Mouse (Mus musculus) liver, embryonic 16.5 days (tissue): ENCODE measurements around the gene Abcb4. TPM values are rescaled to one million over a fixed set of nuclear protein-coding genes. Genes with fewer than 3 reads are reported as not detected.

Source experiments
- ATAC-seq: fragments of 200-750 bp; cut with Nextera tagmentation; 2 replicates; pipeline ENCODE4 v1.8.0; 2017; ENCODE audit warnings: low read depth, mild to moderate bottlenecking, moderate number of reproducible peaks, moderate library complexity
- H3K27ac ChIP-seq: fragments of 300-500 bp; sonication (generic); 2 replicates; pipeline ENCODE4 v1.5.1; 2014; ENCODE audit warnings: mild to moderate bottlenecking, low read length
- H3K27me3 ChIP-seq: fragments of 300-500 bp; sonication (generic); 2 replicates; pipeline ENCODE4 v1.6.1; 2014; ENCODE audit warnings: low read depth, low read length, mixed read lengths; ENCODE audit not compliant: control insufficient read depth, insufficient read depth
- H3K36me3 ChIP-seq: fragments of 300-500 bp; sonication (generic); 2 replicates; pipeline ENCODE4 v1.6.1; 2014; ENCODE audit warnings: mild to moderate bottlenecking; ENCODE audit not compliant: control insufficient read depth, insufficient read depth
- H3K4me1 ChIP-seq: fragments of 300-500 bp; sonication (generic); 2 replicates; pipeline ENCODE4 v1.6.1; 2014; ENCODE audit warnings: low read depth, low read length, mixed read lengths; ENCODE audit not compliant: control insufficient read depth
- H3K4me2 ChIP-seq: fragments of 300-500 bp; sonication (generic); 2 replicates; pipeline ENCODE4 v1.6.1; 2014; ENCODE audit warnings: low read depth, low read length, mixed read lengths
- H3K4me3 ChIP-seq: fragments of 300-500 bp; sonication (generic); 2 replicates; pipeline ENCODE4 v1.5.1; 2014; ENCODE audit warnings: low read depth, mild to moderate bottlenecking, low read length
- H3K9ac ChIP-seq: fragments of 300-500 bp; sonication (generic); 2 replicates; pipeline ENCODE4 v1.6.1; 2014; ENCODE audit warnings: low read depth, low read length
- H3K9me3 ChIP-seq: fragments of 300-500 bp; sonication (generic); replicated peaks from 2 replicates; pipeline ENCODE4 v1.6.1; 2016; ENCODE audit warnings: low read length; ENCODE audit not compliant: control insufficient read depth
- WGBS: fragments of 180-500 bp; shearing (Covaris S2); extraction: QIAGEN DNeasy Blood & Tissue Kit; methylation state at CpG from one replicate; pipeline ENCODE4 v1.1.7; 2014; ENCODE audit not compliant: insufficient replicate concordance; 5-methylcytosine and 5-hydroxymethylcytosine counted together
- polyA plus RNA-seq: library from polyadenylated mRNA; unstranded; fragments of >200 nt; fragmentation: Nextera tagmentation; extraction: Ambion mirVana; gene quantifications from 2 replicates; pipeline ENCODE4 v1.2.1, GENCODE M21; 2015

Abcb4 gene
- polyA plus RNA-seq, 1 experiment from 2014 or later = 29.8 TPM

DNA sequence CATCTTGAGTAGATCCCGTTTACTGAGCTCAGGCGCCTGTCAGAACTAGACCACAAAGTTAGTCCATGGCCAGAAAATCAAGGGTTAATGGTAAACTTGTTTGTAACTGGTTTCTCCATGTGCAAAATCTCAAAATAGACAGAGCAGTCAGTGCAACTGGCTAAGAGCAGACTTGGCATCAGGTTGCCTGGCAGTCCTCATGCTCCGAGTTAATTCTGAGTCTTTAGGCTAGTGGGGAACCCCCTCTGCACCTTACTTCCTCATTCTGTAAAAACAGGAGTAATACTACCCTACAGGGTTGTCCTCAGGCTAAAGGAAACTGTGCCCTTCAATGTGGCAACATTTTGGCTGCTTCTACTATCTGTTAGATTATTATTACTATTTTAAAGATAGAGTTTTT lies 50.3 kb downstream of the Abcb4 start:
- H3K4me3 ChIP-seq = no peak overlapping the region
- H3K9ac ChIP-seq = no peak overlapping the region
- H3K27ac ChIP-seq = no peak overlapping the region
- H3K4me1 ChIP-seq = no peaks in the 10 kb centered on the region
- H3K9me3 ChIP-seq = no peaks in the 10 kb centered on the region
- WGBS = 53% methylated on average over 3 of the region's 3 CpGs
- ATAC-seq = no peak
- H3K36me3 ChIP-seq = peaks cover 42% of the 10 kb centered on the region
- no peaks in the 10 kb centered on the region for H3K27me3 ChIP-seq
- no peak overlapping the region for H3K4me2 ChIP-seq

DNA sequence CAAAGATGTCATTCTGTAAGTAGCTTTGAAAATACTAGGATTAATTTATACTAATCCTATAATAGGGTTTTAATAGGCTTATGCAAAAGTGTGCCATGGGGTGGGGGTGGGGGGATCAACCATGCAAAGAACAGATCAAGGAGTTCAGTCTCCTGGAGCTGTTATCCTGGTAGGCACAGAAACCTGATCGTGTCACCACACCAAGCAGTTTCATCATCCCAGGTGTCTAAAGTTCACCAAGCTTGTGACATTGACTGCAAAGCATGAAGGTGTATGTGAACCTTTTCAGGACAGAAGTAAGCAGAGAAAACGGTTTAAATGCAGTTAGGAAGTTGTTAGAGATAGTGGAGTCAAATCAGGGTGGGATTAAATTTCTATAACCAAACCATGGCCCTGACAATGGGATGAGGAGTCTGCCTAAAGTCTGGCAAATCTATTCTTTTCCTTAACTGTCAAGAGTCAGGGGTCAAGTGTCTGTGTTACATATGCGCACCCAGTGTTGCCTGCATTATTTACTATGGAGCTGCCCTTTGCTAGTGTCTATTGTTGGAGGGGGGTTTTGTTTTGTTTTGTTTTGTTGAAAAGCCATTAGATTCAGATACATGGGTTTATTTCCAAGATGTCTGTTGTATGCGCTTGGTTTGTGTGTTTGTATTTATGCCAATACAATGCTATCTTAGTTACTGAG lies 54.0 kb downstream of the Abcb4 start:
- Histone ChIP-seq H3K36me3 (peaks cover 31% of the 10 kb centered on the region), H3K4me1 (no peaks in the 10 kb centered on the region; the same call in 1 of the 2 replicates), H3K27me3 (no peaks in the 10 kb centered on the region), H3K4me2 (no peak overlapping the region), H3K9me3 (no peaks in the 10 kb centered on the region), H3K9ac (no peak overlapping the region), H3K4me3 (no peak overlapping the region), H3K27ac (peak overlapping the region; percentile 53)
- WGBS = 71% methylated on average over 4 of the region's 4 CpGs
- peak; percentile 69; the same call in 1 of the 2 replicates for ATAC-seq

DNA sequence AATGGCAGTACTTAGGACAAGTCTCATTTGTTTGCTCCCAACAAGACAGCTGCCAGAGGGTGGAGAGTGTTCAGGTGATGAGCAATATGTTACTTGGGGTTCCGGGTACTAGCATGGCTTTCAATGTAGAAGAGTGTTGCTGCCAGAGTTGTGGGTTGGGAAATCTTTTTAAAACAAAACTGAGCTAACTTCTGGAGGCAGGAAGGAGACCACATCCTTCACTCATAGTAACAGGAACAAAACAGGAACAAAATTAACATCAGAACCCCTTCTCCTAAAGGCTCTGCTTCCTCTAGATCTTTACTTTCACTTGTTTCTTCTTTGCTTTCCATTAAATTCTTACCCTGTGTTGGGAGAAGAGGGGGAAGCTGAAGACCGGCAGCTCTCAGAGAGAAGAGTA lies 60.1 kb downstream of the Abcb4 start:
- WGBS = 79% methylated on average over 2 of the region's 2 CpGs
- Histone ChIP-seq H3K4me3 (no peak overlapping the region), H3K9ac (no peak overlapping the region), H3K27me3 (no peaks in the 10 kb centered on the region), H3K4me2 (no peak overlapping the region), H3K4me1 (no peaks in the 10 kb centered on the region; the same call in 1 of the 2 replicates), H3K36me3 (peaks cover 32% of the 10 kb centered on the region), H3K9me3 (no peaks in the 10 kb centered on the region), H3K27ac (no peak overlapping the region)
- ATAC-seq = no peak

DNA sequence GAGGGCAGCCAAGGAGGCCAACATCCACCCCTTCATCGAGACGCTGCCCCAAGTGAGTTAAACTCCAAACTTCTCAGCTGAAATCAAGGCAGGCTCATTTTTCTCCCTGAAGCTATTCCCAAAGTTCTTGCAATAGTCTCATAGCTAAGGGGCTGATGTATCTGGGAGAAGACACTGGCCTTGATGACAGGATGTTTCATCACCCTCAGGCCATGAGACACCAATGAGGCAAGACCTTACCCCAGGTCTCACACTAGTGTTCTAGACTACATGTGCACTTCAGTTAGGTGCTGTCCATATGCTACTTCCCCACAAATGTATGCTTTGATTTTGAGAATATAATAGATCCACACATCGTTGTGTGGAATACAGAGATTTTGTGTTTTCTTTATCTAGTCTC lies 62.0 kb downstream of the Abcb4 start:
- Histone ChIP-seq H3K4me3 (no peak overlapping the region), H3K4me2 (no peak overlapping the region), H3K9me3 (no peaks in the 10 kb centered on the region), H3K36me3 (peaks cover 31% of the 10 kb centered on the region), H3K4me1 (no peaks in the 10 kb centered on the region), H3K27ac (no peak overlapping the region), H3K27me3 (no peaks in the 10 kb centered on the region), H3K9ac (no peak overlapping the region)
- no peak for ATAC-seq
- WGBS = 91% methylated on average over 3 of the region's 3 CpGs

DNA sequence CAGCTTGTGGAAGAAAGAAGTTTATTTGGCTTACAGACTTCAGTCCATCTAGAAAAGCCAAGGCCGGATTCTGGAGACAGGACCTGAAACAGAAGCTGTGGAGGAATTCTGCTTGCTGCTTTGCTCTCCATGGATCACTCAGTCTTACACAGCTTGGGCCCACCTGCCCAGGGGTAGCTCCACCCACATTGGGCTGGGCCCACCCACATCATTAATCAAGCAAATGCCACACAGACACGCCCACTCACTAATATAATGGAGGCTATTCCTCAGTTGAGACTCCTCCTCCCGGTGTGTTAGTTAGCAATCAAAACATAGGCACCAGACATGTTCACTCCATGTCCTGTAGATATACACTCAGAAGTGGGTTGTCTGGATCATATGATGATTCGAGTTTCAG lies 67.0 kb downstream of the Abcb4 start:
- no peaks in the 10 kb centered on the region for H3K4me1 ChIP-seq
- ATAC-seq = peak; percentile 41; the same call in 1 of the 2 replicates
- H3K27me3 ChIP-seq = no peaks in the 10 kb centered on the region
- 76% methylated on average over 4 of the region's 4 CpGs for WGBS
- H3K36me3 ChIP-seq = peaks cover 37% of the 10 kb centered on the region
- H3K27ac ChIP-seq = no peak overlapping the region
- H3K9ac ChIP-seq = no peak overlapping the region
- no peak overlapping the region for H3K4me2 ChIP-seq
- no peaks in the 10 kb centered on the region for H3K9me3 ChIP-seq
- no peak overlapping the region for H3K4me3 ChIP-seq

DNA sequence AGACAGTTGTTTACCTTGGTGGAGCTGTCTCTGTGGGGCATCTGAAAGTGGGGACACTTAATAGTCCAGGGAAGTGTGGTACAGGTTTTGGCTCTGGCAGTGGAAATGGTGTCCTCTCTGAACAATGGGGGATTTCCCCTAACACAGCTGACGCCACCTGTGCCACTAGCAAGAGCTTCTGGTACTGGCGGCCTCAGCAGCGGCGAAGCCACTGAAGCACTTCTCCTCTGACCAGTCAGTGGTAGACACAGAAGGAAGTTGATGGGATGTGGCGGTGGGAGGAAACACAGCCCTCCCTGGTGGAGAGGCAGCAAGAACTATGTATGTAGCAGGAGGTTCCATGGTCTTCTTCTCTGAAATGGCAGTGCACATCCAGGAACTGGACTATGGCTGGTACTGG lies 71.0 kb downstream of the Abcb4 start:
- no peak for ATAC-seq
- Histone ChIP-seq H3K9ac (no peak overlapping the region), H3K4me1 (no peaks in the 10 kb centered on the region), H3K4me2 (no peak overlapping the region), H3K4me3 (no peak overlapping the region), H3K27ac (no peak overlapping the region), H3K36me3 (peaks cover 30% of the 10 kb centered on the region), H3K27me3 (no peaks in the 10 kb centered on the region), H3K9me3 (no peaks in the 10 kb centered on the region)
- 76% methylated on average over 5 of the region's 5 CpGs for WGBS

DNA sequence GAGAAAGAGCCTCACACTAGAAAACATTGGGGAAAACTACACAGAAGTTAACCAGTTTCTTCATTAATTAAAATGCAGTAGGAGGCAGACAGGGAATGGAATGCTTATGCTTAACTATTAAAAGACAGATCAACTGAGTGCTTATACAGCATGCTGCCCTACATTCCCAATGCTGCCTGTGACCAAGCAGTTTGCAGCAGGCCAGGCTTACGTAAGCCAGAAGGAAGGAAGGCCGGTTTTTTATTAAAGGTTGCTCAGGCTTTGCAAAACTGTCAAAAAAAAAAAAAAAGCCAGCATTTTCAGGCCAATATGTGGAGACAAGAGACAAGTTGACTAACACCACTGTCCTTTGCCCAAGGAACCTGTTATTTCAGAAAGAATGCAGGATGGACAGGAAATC lies 77.2 kb downstream of the Abcb4 start:
- no peaks in the 10 kb centered on the region for H3K4me1 ChIP-seq
- H3K36me3 ChIP-seq = peaks cover 21% of the 10 kb centered on the region
- H3K4me3 ChIP-seq = no peak overlapping the region
- no peaks in the 10 kb centered on the region for H3K9me3 ChIP-seq
- H3K9ac ChIP-seq = no peak overlapping the region
- H3K27me3 ChIP-seq = no peaks in the 10 kb centered on the region
- no peak for ATAC-seq
- no peak overlapping the region for H3K4me2 ChIP-seq
- 78% methylated on average over 2 of the region's 2 CpGs for WGBS
- no peak overlapping the region for H3K27ac ChIP-seq

DNA sequence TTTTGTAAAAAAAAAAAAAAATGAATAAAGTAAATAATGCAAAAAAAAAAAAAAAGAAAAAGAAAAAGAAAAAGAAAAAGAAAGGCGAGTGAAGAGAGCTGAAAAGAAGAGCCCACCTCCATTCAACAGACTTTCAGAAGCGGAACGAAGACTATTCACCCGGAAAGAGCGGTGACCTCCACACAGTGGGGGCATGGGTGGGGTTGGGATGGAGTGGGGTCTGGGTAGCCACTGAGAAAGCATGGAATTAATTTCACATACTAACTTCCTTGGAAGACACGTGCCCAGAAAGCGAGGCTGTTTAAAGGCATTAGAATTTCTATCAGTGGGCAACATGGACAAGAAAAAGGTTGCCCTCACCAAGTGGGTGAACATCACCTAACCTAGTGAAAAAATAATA lies 78.8 kb downstream of the Abcb4 start:
- Histone ChIP-seq H3K9ac (no peak overlapping the region), H3K36me3 (peaks cover 17% of the 10 kb centered on the region), H3K4me1 (no peaks in the 10 kb centered on the region), H3K27ac (no peak overlapping the region), H3K4me3 (no peak overlapping the region), H3K9me3 (no peaks in the 10 kb centered on the region), H3K27me3 (no peaks in the 10 kb centered on the region), H3K4me2 (no peak overlapping the region)
- ATAC-seq = no peak
- WGBS = 85% methylated on average over 7 of the region's 7 CpGs

DNA sequence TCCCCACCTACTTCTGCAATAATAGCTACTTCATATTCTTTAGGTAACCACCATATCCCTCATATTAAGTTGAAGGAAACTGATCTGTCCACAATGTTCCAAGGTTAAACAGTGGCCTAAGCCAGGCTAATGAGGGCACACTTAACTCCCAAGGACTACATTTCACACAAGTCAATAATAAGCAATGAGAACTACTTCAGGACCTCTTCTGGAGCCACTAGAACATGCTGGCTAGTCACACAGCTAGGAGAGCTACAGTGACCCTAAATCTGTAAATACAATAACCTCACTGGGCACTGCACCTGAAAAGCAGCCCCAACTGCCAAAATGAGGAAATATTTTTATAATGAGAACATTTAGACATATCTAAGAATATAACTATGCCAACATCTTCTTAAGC lies 81.2 kb downstream of the Abcb4 start:
- Histone ChIP-seq H3K27me3 (no peaks in the 10 kb centered on the region), H3K36me3 (peaks cover 9% of the 10 kb centered on the region), H3K4me2 (no peak overlapping the region), H3K4me1 (no peaks in the 10 kb centered on the region), H3K9me3 (no peaks in the 10 kb centered on the region), H3K9ac (no peak overlapping the region), H3K27ac (no peak overlapping the region), H3K4me3 (no peak overlapping the region)
- ATAC-seq = no peak
